Mouse (Mus musculus) midbrain, embryonic 12.5 days (tissue): Measurements from ENCODE around the gene Slmap. TPM values are rescaled to one million over a fixed set of nuclear protein-coding genes. Genes with fewer than 3 reads are reported as not detected.

ENCODE experiments used
- ATAC-seq: fragments of 200-750 bp; cut with Nextera tagmentation; 2 replicates; pipeline ENCODE4 v1.8.0; 2017; ENCODE audit warnings: low read depth, moderate TSS enrichment, moderate library complexity; ENCODE audit not compliant: low FRiP score
- H3K27ac ChIP-seq: fragments of 300-500 bp; sonication (generic); replicated peaks from 2 replicates; pipeline ENCODE4 v1.5.1; 2016; ENCODE audit warnings: mild to moderate bottlenecking
- H3K27me3 ChIP-seq: fragments of 300-500 bp; sonication (generic); 2 replicates; pipeline ENCODE4 v1.6.1; 2016; ENCODE audit warnings: mild to moderate bottlenecking
- H3K36me3 ChIP-seq: fragments of 300-500 bp; sonication (generic); 2 replicates; pipeline ENCODE4 v1.6.1; 2016
- H3K4me1 ChIP-seq: fragments of 300-500 bp; sonication (generic); 2 replicates; pipeline ENCODE4 v1.6.1; 2016
- H3K4me2 ChIP-seq: fragments of 300-500 bp; sonication (generic); replicated peaks from 2 replicates; pipeline ENCODE4 v1.6.1; 2016; ENCODE audit warnings: mild to moderate bottlenecking, moderate library complexity
- H3K4me3 ChIP-seq: fragments of 300-500 bp; sonication (generic); 2 replicates; pipeline ENCODE4 v1.5.1; 2016; ENCODE audit warnings: mild to moderate bottlenecking
- H3K9ac ChIP-seq: fragments of 300-500 bp; sonication (generic); replicated peaks from 2 replicates; pipeline ENCODE4 v1.6.1; 2016; ENCODE audit warnings: mild to moderate bottlenecking, moderate library complexity
- H3K9me3 ChIP-seq: fragments of 300-500 bp; sonication (generic); 2 replicates; pipeline ENCODE4 v1.6.1; 2016; ENCODE audit warnings: mild to moderate bottlenecking
- WGBS: fragments of 180-500 bp; shearing (Covaris S2); methylation state at CpG from one replicate; pipeline ENCODE4 v1.1.7; 2016; 5-methylcytosine and 5-hydroxymethylcytosine counted together
- polyA plus RNA-seq: library from polyadenylated mRNA; unstranded; fragments of >200 nt; fragmentation: Nextera tagmentation; extraction: Ambion mirVana; gene quantifications from 2 replicates; pipeline ENCODE4 v1.2.1, GENCODE M21; 2016

Gene Slmap
- polyA plus RNA-seq, 1 experiment from 2014 or later, result 22.1 TPM

- Histone ChIP-seq H3K27me3 (no peaks in the 10 kb centered on the region), H3K4me3 (no peak overlapping the region), H3K27ac (no peak overlapping the region), H3K9me3 (no peaks in the 10 kb centered on the region), H3K9ac (no peak overlapping the region), H3K4me1 (peaks cover 10% of the 10 kb centered on the region), H3K4me2 (no peak overlapping the region), H3K36me3 (peaks cover 7% of the 10 kb centered on the region; the same call in 1 of the 2 replicates)
- 50% methylated on average over 16 of the region's 16 CpGs for WGBS
- ATAC-seq, result no peak
These were observed 79.9 kb downstream of the Slmap start for GRCm38 (mm10) chr14:26454851-26455250.

- 11% methylated on average over 16 of the region's 16 CpGs for WGBS
These were observed 84.5 kb downstream of the Slmap start for GRCm38 (mm10) chr14:26450036-26450800.

DNA sequence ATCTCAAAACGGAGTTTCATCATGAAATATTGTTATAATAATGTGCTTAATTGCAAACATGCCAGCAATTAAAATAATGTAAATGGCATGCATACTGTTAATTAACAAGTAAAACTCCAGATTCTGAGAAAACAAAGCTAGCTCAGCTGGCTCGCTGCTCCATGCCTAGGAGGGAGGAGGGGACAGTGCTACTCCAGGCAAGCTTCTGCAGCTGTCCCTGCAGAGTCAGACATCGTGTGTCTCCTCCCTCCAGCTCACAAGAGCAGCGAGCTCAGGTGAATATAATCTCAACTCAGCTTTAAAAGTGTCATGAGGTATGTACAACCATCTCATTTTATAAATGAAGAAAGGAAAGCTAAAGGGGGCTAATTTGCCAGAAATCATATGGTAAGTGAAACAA lies 86.2 kb downstream of the Slmap start:
- WGBS, result 68% methylated on average over 4 of the region's 4 CpGs
- H3K9me3 ChIP-seq, result no peaks in the 10 kb centered on the region
- no peaks in the 10 kb centered on the region for H3K27me3 ChIP-seq
- H3K4me1 ChIP-seq, result peaks cover 9% of the 10 kb centered on the region
- no peak overlapping the region for H3K4me2 ChIP-seq
- no peak overlapping the region for H3K27ac ChIP-seq
- no peaks in the 10 kb centered on the region for H3K36me3 ChIP-seq
- no peak overlapping the region for H3K9ac ChIP-seq
- H3K4me3 ChIP-seq, result no peak overlapping the region
- ATAC-seq, result no peak

More at GRCm38 (mm10) chr14:26450036-26450800, 84.5 kb downstream of the Slmap start:
- H3K4me2 ChIP-seq, result peak overlapping the region; percentile 21
- no peak overlapping the region for H3K27ac ChIP-seq
- peaks cover 11% of the 10 kb centered on the region for H3K4me1 ChIP-seq
- no peaks in the 10 kb centered on the region for H3K9me3 ChIP-seq
- 0 out of 2 replicates have a peak overlapping the region, but pooled peaks have one; percentile 12 for H3K9ac ChIP-seq
- H3K27me3 ChIP-seq, result no peaks in the 10 kb centered on the region
- no peak for ATAC-seq
- H3K36me3 ChIP-seq, result no peaks in the 10 kb centered on the region
- no peak overlapping the region for H3K4me3 ChIP-seq

GRCm38 (mm10) chr14:26447223-26447622 lies 87.5 kb downstream of the Slmap start:
- H3K4me3 ChIP-seq, result no peak overlapping the region
- H3K27ac ChIP-seq, result no peak overlapping the region
- no peaks in the 10 kb centered on the region for H3K27me3 ChIP-seq
- H3K36me3 ChIP-seq, result no peaks in the 10 kb centered on the region
- no peak for ATAC-seq
- H3K4me2 ChIP-seq, result no peak overlapping the region
- peaks cover 9% of the 10 kb centered on the region for H3K4me1 ChIP-seq
- no peak overlapping the region for H3K9ac ChIP-seq
- WGBS, result 88% methylated on average over 2 of the region's 2 CpGs
- no peaks in the 10 kb centered on the region for H3K9me3 ChIP-seq

DNA sequence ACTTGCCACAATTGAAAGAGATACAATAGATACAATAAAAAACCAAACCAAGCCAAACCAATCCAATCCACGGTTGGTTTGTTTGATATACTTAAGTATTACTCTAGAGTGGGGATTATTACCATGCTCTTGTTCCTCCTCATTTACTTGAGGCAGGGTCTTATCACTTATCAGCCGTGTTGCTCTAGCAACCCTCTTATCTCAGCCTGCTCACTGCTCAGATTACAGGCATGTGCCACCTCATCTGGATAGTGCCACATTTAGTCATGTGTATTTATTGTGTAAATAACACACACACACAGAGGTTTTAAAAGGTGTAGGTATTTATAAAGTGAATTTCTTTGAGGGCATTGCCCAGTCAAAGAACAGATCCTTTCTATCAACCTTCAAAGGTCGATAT lies 88.2 kb downstream of the Slmap start:
- no peak overlapping the region for H3K4me3 ChIP-seq
- WGBS, result 72% methylated on average over 3 of the region's 3 CpGs
- H3K9me3 ChIP-seq, result no peaks in the 10 kb centered on the region
- no peaks in the 10 kb centered on the region for H3K27me3 ChIP-seq
- no peak for ATAC-seq
- no peak overlapping the region for H3K9ac ChIP-seq
- H3K4me2 ChIP-seq, result no peak overlapping the region
- H3K36me3 ChIP-seq, result no peaks in the 10 kb centered on the region
- peaks cover 9% of the 10 kb centered on the region for H3K4me1 ChIP-seq
- H3K27ac ChIP-seq, result no peak overlapping the region

GRCm38 (mm10) chr14:26442534-26442933 lies 92.2 kb downstream of the Slmap start:
- Histone ChIP-seq H3K4me2 (no peak overlapping the region), H3K4me1 (no peaks in the 10 kb centered on the region), H3K27ac (no peak overlapping the region), H3K27me3 (no peaks in the 10 kb centered on the region), H3K9me3 (no peaks in the 10 kb centered on the region), H3K36me3 (0 out of 2 replicates have a peak, but pooled peaks cover under 1% of the 10 kb centered on the region), H3K4me3 (no peak overlapping the region), H3K9ac (no peak overlapping the region)
- no peak for ATAC-seq
- WGBS, result 81% methylated on average over 6 of the region's 6 CpGs

GRCm38 (mm10) chr14:26441041-26441812 lies 93.5 kb downstream of the Slmap start:
- Histone ChIP-seq H3K9ac (no peak overlapping the region), H3K4me1 (no peaks in the 10 kb centered on the region), H3K36me3 (peaks cover 3% of the 10 kb centered on the region; the same call in 1 of the 2 replicates), H3K27ac (no peak overlapping the region), H3K4me2 (no peak overlapping the region), H3K9me3 (no peaks in the 10 kb centered on the region), H3K4me3 (no peak overlapping the region), H3K27me3 (no peaks in the 10 kb centered on the region)
- no peak for ATAC-seq
- 88% methylated on average over 2 of the region's 2 CpGs for WGBS

GRCm38 (mm10) chr14:26439996-26440395 lies 94.7 kb downstream of the Slmap start:
- ATAC-seq, result no peak
- Histone ChIP-seq H3K27ac (no peak overlapping the region), H3K9ac (no peak overlapping the region), H3K36me3 (peaks cover 8% of the 10 kb centered on the region; the same call in 1 of the 2 replicates), H3K4me3 (no peak overlapping the region), H3K9me3 (no peaks in the 10 kb centered on the region), H3K4me1 (no peaks in the 10 kb centered on the region), H3K27me3 (no peaks in the 10 kb centered on the region), H3K4me2 (no peak overlapping the region)

DNA sequence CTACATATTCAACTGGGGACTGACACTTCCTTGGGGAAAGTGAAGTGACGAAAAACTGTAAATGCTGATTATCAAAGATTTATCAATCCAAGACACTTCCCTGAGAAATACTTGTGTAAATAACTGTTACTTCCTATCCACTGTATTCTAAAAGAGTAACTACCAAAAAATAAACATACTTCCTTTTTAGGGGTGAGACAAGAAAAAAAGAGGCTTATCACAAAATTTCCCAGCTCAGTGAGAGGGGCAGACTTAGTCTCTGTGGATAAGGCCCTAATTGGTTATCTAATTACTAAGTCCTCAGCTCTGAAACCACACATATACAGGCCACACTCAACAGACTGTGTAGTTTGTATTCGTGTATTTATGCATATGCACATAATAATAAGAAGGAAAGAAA lies 97.0 kb downstream of the Slmap start:
- no peak for ATAC-seq
- Histone ChIP-seq H3K9me3 (no peaks in the 10 kb centered on the region), H3K27me3 (no peaks in the 10 kb centered on the region), H3K9ac (no peak overlapping the region), H3K4me1 (no peaks in the 10 kb centered on the region), H3K4me2 (no peak overlapping the region), H3K36me3 (peaks cover 8% of the 10 kb centered on the region; the same call in 1 of the 2 replicates), H3K4me3 (no peak overlapping the region), H3K27ac (no peak overlapping the region)
- 90% methylated on average over 2 of the region's 2 CpGs for WGBS

DNA sequence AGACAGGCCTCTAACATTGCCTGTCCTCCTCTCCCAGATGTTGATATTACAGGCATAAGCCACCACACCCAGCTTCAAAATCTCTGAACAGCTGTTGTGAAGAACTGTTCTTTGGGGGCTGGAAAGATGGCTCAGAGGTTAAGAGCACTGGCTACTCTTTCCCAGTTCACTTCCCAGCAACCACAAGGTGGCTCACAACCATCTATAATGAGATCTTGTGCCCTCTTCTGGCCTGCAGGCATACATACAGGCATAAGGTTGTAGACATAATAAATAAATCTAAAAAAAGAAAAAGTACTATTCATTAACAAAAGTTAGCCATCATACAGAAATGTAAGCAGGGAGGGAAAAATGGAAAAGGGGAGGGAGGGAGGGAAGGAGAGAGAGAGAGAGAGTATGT lies 98.4 kb downstream of the Slmap start:
- ATAC-seq, result no peak
- Histone ChIP-seq H3K9ac (no peak overlapping the region), H3K4me2 (no peak overlapping the region), H3K27ac (no peak overlapping the region), H3K27me3 (no peaks in the 10 kb centered on the region), H3K4me3 (no peak overlapping the region), H3K36me3 (peaks cover 8% of the 10 kb centered on the region; the same call in 1 of the 2 replicates), H3K9me3 (no peaks in the 10 kb centered on the region), H3K4me1 (no peaks in the 10 kb centered on the region)

DNA sequence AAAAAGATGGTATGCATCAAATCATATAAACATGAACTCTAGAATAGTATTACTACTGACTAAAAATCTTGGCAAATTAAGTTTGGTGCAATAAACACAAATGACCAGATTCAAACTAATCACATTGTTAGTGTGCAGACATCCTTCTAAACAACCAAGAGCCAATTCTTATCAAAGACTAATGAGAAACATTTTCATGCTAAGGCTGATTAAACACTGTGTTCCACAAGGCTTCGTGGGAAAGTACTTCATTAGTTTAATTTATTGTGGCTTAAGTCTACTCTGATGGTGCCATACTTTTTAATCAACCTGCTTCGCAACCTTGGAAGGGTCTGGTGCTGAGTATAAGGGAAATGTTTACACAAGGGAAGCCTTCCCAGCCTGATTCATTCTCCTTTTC lies 102.4 kb downstream of the Slmap start:
- ATAC-seq, result no peak
- Histone ChIP-seq H3K4me3 (no peak overlapping the region), H3K27me3 (no peaks in the 10 kb centered on the region), H3K4me1 (no peaks in the 10 kb centered on the region), H3K36me3 (peaks cover 7% of the 10 kb centered on the region), H3K9me3 (no peaks in the 10 kb centered on the region), H3K4me2 (no peak overlapping the region), H3K9ac (no peak overlapping the region), H3K27ac (no peak overlapping the region)
- WGBS, result 69% methylated on average over 2 of the region's 2 CpGs

GRCm38 (mm10) chr14:26431919-26432318 lies 102.8 kb downstream of the Slmap start:
- no peaks in the 10 kb centered on the region for H3K9me3 ChIP-seq
- no peaks in the 10 kb centered on the region for H3K27me3 ChIP-seq
- 84% methylated on average over 2 of the region's 2 CpGs for WGBS
- H3K4me1 ChIP-seq, result no peaks in the 10 kb centered on the region
- H3K9ac ChIP-seq, result no peak overlapping the region
- H3K27ac ChIP-seq, result no peak overlapping the region
- ATAC-seq, result no peak
- H3K36me3 ChIP-seq, result peaks cover 10% of the 10 kb centered on the region
- H3K4me3 ChIP-seq, result no peak overlapping the region
- H3K4me2 ChIP-seq, result no peak overlapping the region
